Mouse (Mus musculus) midbrain, embryonic 16.5 days (tissue): Measurements from ENCODE around the gene Ffar2. TPM values are rescaled to one million over a fixed set of nuclear protein-coding genes. Genes with fewer than 3 reads are reported as not detected.
"Not testable (repeated sequence)": the region's sequence is repeated elsewhere in the genome, so short reads cannot be mapped to it uniquely, and the experiment has no call there.

Source experiments
- ATAC-seq: fragments of 200-750 bp; cut with Nextera tagmentation; 2 replicates; pipeline ENCODE4 v1.8.0; 2017; ENCODE audit warnings: moderate TSS enrichment
- H3K27ac ChIP-seq: fragments of 300-500 bp; sonication (generic); 2 replicates; pipeline ENCODE4 v1.5.1; 2014; ENCODE audit warnings: mild to moderate bottlenecking, low read length, mixed read lengths
- H3K27me3 ChIP-seq: fragments of 300-500 bp; sonication (generic); 2 replicates; pipeline ENCODE4 v1.6.1; 2014; ENCODE audit warnings: low read depth, low read length, mixed read lengths; ENCODE audit not compliant: control insufficient read depth, insufficient read depth
- H3K36me3 ChIP-seq: fragments of 300-500 bp; sonication (generic); 2 replicates; pipeline ENCODE4 v1.6.1; 2014; ENCODE audit warnings: mild to moderate bottlenecking, low read length, moderate library complexity, mixed read lengths; ENCODE audit not compliant: control insufficient read depth, insufficient read depth
- H3K4me1 ChIP-seq: fragments of 300-500 bp; sonication (generic); 2 replicates; pipeline ENCODE4 v1.6.1; 2014; ENCODE audit warnings: mild to moderate bottlenecking, low read length, mixed read lengths; ENCODE audit not compliant: control insufficient read depth, insufficient read depth
- H3K4me2 ChIP-seq: fragments of 300-500 bp; sonication (generic); 2 replicates; pipeline ENCODE4 v1.6.1; 2014; ENCODE audit warnings: mild to moderate bottlenecking, low read length, mixed read lengths
- H3K4me3 ChIP-seq: fragments of 300-500 bp; sonication (generic); 2 replicates; pipeline ENCODE4 v1.5.1; 2014; ENCODE audit warnings: low read depth, mild to moderate bottlenecking, low read length, moderate library complexity, mixed read lengths
- H3K9ac ChIP-seq: fragments of 300-500 bp; sonication (generic); 2 replicates; pipeline ENCODE4 v1.6.1; 2014; ENCODE audit warnings: low read depth, low read length, mixed read lengths
- H3K9me3 ChIP-seq: fragments of 300-500 bp; sonication (generic); replicated peaks from 2 replicates; pipeline ENCODE4 v1.6.1; 2014; ENCODE audit warnings: mild to moderate bottlenecking, low read length, mixed read lengths; ENCODE audit not compliant: control insufficient read depth, poor library complexity, severe bottlenecking
- WGBS: fragments of 180-500 bp; shearing (Covaris S2); extraction: QIAGEN DNeasy Blood & Tissue Kit; methylation state at CpG from one replicate; pipeline ENCODE4 v1.1.7; 2014; 5-methylcytosine and 5-hydroxymethylcytosine counted together
- polyA plus RNA-seq: library from polyadenylated mRNA; unstranded; fragments of >200 nt; fragmentation: Nextera tagmentation; extraction: Ambion mirVana; gene quantifications from 2 replicates; pipeline ENCODE4 v1.2.1, GENCODE M21; 2015

Gene Ffar2
- polyA plus RNA-seq, 1 experiment from 2014 or later, result 0.13 TPM

DNA sequence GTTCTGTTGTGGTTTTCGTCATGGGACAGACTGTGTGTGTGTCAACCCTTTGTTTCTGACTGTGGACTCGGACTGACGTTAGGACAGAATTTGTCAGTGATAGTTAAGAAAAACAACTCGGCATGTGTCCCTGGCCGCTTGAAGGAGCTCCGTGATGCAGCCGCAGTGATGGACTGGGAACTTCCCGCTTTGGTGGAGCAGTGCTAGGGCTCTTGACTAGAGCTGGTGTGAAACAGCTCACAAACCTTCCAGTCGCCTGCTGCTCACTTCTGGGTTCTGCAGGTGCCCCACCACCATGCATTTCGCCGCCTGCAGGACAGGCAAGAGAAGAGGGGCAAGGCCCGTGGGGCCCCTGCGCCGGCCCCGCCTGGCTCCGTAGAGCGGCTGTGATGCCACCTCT is 8.7 kb upstream of the Ffar2 start:
- Histone ChIP-seq H3K4me1 (no peaks in the 10 kb centered on the region), H3K36me3 (no peaks in the 10 kb centered on the region), H3K9me3 (no peaks in the 10 kb centered on the region), H3K4me3 (no peak overlapping the region), H3K4me2 (no peak overlapping the region), H3K27ac (no peak overlapping the region), H3K27me3 (no peaks in the 10 kb centered on the region), H3K9ac (no peak overlapping the region)
- ATAC-seq, result no peak
- WGBS, result 81% methylated on average over 9 of the region's 17 CpGs

DNA sequence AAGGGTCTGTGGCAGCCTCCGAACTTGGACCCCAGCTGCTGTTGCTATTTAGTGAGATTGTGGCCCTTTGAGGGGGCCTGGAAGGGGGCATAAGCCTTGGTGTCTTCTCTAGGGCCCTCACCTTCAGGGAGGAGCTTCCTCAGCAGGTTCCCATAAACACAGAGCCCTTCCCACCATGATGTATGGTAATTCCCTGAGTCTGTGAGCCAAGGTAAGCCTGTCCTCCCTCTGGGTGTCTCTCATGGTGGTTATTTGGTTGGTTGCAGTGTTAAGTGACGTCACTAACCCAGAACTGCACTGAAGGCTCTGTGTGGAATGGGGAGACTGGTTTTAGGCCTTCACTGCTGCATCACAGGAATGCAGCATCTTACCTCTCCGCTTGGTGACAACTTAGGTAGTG is 5.9 kb upstream of the Ffar2 start:
- H3K27me3 ChIP-seq, result no peaks in the 10 kb centered on the region
- no peak overlapping the region for H3K9ac ChIP-seq
- H3K4me3 ChIP-seq, result no peak overlapping the region
- no peaks in the 10 kb centered on the region for H3K36me3 ChIP-seq
- no peaks in the 10 kb centered on the region for H3K9me3 ChIP-seq
- no peaks in the 10 kb centered on the region for H3K4me1 ChIP-seq
- WGBS, result 75% methylated on average over 3 of the region's 3 CpGs
- ATAC-seq, result no peak
- H3K4me2 ChIP-seq, result no peak overlapping the region
- no peak overlapping the region for H3K27ac ChIP-seq

DNA sequence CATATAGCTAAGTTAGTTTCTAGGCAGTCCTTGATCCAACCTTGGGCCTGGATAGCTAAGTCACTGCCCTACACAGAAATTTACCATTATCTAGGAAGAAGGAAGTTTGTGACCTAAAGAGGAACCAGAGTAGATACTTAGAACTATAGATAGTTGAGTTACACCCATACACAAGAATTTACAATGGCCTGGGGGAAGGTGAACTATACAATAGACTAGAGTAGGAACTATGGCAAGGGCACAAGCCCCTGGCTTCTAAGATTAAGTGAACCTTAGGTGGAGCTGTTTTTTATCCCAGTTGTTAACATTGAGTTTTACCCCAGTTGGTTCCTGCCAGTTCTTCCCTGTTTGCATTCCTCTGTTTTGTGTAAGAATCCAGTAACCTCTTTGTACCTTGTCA is 5.3 kb upstream of the Ffar2 start:
- not testable (repeated sequence) for ATAC-seq, H3K4me3 ChIP-seq, H3K27me3 ChIP-seq

DNA sequence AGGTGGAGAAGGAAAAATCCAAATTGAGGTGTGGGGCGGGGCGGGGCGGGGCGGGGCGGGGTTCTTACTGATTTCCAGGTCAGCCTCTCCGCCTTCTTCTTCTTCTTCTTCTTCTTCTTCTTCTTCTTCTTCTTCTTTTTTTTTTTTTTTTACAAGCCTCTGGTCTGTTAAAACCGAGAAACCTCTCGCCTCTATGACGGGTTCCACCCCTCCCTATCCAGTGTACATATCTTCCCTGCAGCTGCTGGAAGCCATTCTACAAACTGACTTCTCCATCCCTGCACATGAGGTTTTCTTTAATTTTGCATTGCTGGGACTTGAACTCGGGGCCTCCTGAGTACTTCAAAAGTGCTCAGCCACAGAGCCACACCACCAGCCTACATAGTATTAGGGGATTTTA is 3.1 kb upstream of the Ffar2 start:
- no peak for ATAC-seq
- H3K9me3 ChIP-seq, result no peaks in the 10 kb centered on the region
- H3K36me3 ChIP-seq, result no peaks in the 10 kb centered on the region
- H3K4me3 ChIP-seq, result no peak overlapping the region
- 95% methylated on average over 10 of the region's 10 CpGs for WGBS
- no peaks in the 10 kb centered on the region for H3K27me3 ChIP-seq
- H3K4me1 ChIP-seq, result no peaks in the 10 kb centered on the region
- no peak overlapping the region for H3K27ac ChIP-seq
- H3K4me2 ChIP-seq, result no peak overlapping the region
- no peak overlapping the region for H3K9ac ChIP-seq

More for the DNA sequence above, 5.3 kb upstream of the Ffar2 start:
- H3K36me3 ChIP-seq, H3K27ac ChIP-seq, H3K4me2 ChIP-seq, H3K4me1 ChIP-seq, H3K9me3 ChIP-seq, H3K9ac ChIP-seq: not testable (repeated sequence)

DNA sequence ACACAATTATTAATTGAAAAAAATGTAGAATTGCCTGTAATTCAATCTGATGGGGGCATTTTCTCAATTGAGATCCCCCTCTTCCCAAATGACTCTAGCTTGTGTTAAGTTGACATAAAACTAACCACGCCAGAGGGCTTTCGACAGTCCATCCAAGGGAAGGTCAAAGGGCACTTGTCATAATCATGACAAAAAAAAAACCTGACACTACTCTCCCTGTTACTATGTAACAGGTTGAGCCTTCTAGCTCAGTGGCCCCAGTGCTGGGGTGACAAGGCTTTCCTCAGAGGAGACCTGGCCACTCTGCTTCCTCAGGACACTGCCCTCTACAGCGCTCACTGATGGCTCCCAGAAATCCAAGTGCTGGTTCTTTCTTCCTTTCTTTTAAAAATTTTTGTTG is 731 bp upstream of the Ffar2 start:
- Histone ChIP-seq H3K36me3 (no peaks in the 10 kb centered on the region), H3K27ac (no peak overlapping the region), H3K4me3 (no peak overlapping the region), H3K9ac (no peak overlapping the region), H3K4me1 (no peaks in the 10 kb centered on the region), H3K27me3 (no peaks in the 10 kb centered on the region), H3K9me3 (no peaks in the 10 kb centered on the region), H3K4me2 (no peak overlapping the region)
- ATAC-seq, result no peak
- 97% methylated on average over 3 of the region's 3 CpGs for WGBS

DNA sequence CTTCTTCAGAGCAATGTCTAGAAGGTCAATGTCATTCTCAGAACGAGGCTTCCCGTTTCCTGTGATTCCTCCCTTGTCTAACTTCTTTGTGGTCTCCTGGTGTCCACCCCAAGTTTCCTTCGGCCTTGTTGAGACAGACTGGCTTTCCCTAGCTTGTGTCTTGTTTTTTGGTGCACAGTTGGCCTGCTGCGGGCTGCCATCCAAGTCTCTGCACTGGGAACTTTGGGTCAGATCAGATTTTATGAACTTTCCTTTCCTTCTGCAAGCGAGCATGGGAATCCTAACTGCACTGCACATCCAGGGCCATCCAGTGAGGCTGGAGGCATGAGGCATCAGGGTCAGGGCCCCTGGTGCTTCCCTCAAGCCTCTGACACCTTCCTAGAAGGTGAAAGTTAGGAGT is 2.0 kb downstream of the Ffar2 start:
- Histone ChIP-seq H3K9ac (no peak overlapping the region), H3K27ac (no peak overlapping the region), H3K9me3 (no peaks in the 10 kb centered on the region), H3K36me3 (no peaks in the 10 kb centered on the region), H3K27me3 (no peaks in the 10 kb centered on the region), H3K4me3 (no peak overlapping the region), H3K4me1 (no peaks in the 10 kb centered on the region), H3K4me2 (no peak overlapping the region)
- WGBS, result 76% methylated on average over 5 of the region's 5 CpGs
- ATAC-seq, result no peak

DNA sequence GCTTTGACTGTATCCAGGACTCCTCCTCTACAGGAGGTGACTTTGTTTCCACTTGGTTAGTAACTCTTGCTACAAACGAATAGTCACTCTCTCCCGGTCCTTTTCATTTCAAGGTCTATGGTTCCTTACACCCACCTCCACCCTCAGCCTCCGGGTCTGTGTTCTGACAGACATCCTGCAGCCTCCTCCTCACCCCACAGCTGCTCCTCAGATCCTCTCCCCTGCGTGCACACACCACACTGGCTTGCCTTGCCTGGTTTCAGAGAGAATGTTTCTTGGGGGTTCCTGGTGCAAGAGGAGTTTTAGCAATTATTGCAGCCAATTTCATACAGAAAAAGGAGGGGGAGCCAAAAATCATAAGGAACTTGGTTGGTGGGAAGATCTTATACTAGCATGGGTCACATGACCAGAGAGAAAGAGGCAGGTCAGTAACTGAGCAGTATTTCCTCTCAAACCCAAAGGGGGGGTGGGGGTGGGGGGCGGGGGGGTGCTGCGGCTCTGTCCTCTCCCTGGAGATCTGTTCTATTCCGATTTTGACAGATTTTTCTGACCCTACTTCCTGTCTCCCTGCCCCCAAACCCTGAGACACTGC is 2.6 kb downstream of the Ffar2 start:
- ATAC-seq, result no peak
- no peak overlapping the region for H3K4me3 ChIP-seq
- H3K9me3 ChIP-seq, result no peaks in the 10 kb centered on the region
- H3K36me3 ChIP-seq, result no peaks in the 10 kb centered on the region
- H3K4me2 ChIP-seq, result no peak overlapping the region
- H3K9ac ChIP-seq, result no peak overlapping the region
- no peak overlapping the region for H3K27ac ChIP-seq
- WGBS, result 69% methylated on average over 7 of the region's 7 CpGs
- H3K27me3 ChIP-seq, result no peaks in the 10 kb centered on the region
- H3K4me1 ChIP-seq, result no peaks in the 10 kb centered on the region

DNA sequence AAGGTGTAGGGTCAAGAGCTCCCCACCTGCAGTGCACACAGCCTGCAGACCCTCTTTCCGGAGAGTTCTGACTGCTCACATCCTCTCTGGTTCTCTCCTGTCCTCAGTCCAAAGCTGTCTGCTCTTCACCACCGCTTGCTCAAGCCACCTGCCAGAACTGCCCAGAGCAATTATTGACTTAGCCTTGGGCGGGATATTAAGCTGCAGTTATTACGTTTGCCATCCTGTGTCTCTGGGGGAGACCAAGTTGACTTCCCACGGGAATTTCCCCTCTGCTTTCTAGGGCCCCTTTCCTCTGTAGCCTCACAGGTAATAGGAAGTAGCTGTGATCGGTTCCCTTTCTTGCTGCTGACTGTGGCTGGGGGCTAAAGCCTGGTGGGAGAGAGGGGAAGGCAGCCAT is 3.4 kb downstream of the Ffar2 start:
- no peak for ATAC-seq
- Histone ChIP-seq H3K27ac (no peak overlapping the region), H3K36me3 (no peaks in the 10 kb centered on the region), H3K4me1 (no peaks in the 10 kb centered on the region), H3K9me3 (no peaks in the 10 kb centered on the region), H3K9ac (no peak overlapping the region), H3K4me2 (no peak overlapping the region), H3K27me3 (no peaks in the 10 kb centered on the region), H3K4me3 (no peak overlapping the region)
- 70% methylated on average over 6 of the region's 6 CpGs for WGBS

DNA sequence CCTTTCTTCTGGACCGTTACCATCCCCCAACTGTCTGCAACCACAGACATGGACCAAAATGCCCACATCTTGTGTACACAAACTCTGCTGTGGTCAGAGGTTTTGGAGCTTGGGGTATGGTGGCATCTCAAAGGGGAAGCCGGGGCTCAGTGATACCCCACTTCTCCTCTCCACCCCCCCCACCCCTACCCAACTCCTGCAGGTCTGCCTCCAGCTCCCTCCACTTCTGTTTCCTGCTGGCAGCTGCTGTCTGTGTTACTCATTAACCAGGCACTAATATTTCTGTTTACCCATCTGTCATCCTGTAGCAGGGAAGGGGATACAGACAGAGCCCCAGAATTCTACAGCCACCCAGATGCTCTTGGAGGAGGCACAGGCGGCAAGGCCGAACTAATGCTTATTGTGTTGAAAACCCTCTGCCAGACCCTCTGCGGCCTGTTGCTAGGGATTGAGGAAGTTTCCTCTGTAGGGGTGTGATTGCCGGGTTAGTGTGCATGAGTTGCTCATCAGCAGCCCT is 11.2 kb downstream of the Ffar2 start:
- Histone ChIP-seq H3K4me2 (no peak overlapping the region), H3K9me3 (no peaks in the 10 kb centered on the region), H3K27me3 (no peaks in the 10 kb centered on the region), H3K4me1 (no peaks in the 10 kb centered on the region), H3K36me3 (no peaks in the 10 kb centered on the region), H3K4me3 (no peak overlapping the region), H3K9ac (no peak overlapping the region), H3K27ac (no peak overlapping the region)
- no peak for ATAC-seq
- 58% methylated on average over 6 of the region's 6 CpGs for WGBS
